Mouse (Mus musculus) liver, adult 2 months (tissue): ENCODE data around the gene Syne4.

ENCODE experiments used
- CTCF ChIP-seq: fragments of 200-500 bp; IDR thresholded peaks from 2 replicates; pipeline ENCODE4 v1.5.1; 2011; ENCODE audit warnings: low read depth, low read length, control low read depth
- POLR2A ChIP-seq: fragments of 200-500 bp; IDR thresholded peaks from 2 replicates; pipeline ENCODE4 v1.6.1; 2011; ENCODE audit warnings: low read length, control low read depth; ENCODE audit not compliant: insufficient read depth; ENCODE audit errors: extremely low read depth

- no peak for TF ChIP-seq CTCF
- TF ChIP-seq POLR2A, result no peak
Measured at GRCm38 (mm10) chr7:30335688-30336087, 21.1 kb downstream of the Syne4 start.
